Mouse (Mus musculus): ENCODE results near the gene Borcs5.

DNA sequence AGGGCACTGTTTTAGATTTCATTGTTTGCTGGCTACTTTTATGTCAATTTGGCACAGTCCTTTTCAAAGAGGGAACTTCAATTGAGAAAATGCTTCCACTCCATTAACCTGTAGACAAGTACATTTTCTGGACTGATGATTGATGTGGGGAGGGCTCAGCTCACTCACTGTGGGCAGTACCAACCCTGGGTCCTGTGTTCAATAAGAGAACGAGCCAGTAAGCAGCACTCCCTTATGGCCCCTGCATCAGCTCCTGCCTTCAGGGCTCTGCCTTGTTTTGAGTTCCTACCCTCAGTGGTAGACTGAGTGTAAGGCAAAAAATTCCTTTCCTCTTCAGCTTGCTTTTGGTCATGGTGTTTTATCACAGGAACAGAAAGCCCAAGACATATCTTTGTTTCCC, 74.6 kb downstream of the Borcs5 start:
- TF ChIP-seq CTCF (conservative IDR thresholded peaks at IDR 0.05 in 1 of 2, IDR thresholded peaks at IDR 0.05 in 1 of 2; ENCODE audit: low read depth in 2 of 2, low read length in 2 of 2) = no peak
- no peak for TF ChIP-seq EP300 (IDR thresholded peaks at IDR 0.05; ENCODE audit: low read length)
- TF ChIP-seq ZC3H11A (IDR thresholded peaks at IDR 0.05; ENCODE audit: low read depth, low read length) = no peak
- no peak for TF ChIP-seq NELFE (IDR thresholded peaks at IDR 0.05; ENCODE audit: low read depth, low read length)
- no peak for TF ChIP-seq MAX (IDR thresholded peaks at IDR 0.05; ENCODE audit: low read length)
- TF ChIP-seq MYC (IDR thresholded peaks at IDR 0.05; ENCODE audit: low read depth, low read length) = no peak
- no peak for TF ChIP-seq POLR2A (IDR thresholded peaks at IDR 0.05; ENCODE audit: low read depth, low read length)
- TF ChIP-seq CHD2 (IDR thresholded peaks at IDR 0.05; ENCODE audit: low read length) = no peak
- TF ChIP-seq CHD1 (IDR thresholded peaks at IDR 0.05; ENCODE audit: low read depth, low read length) = no peak
- TF ChIP-seq RCOR1 (conservative IDR thresholded peaks at IDR 0.05; ENCODE audit: low read depth, low read length) = no peak
- no peak for TF ChIP-seq USF1 (IDR thresholded peaks at IDR 0.05; ENCODE audit: low read depth, low read length)
- TF ChIP-seq ELF1 (IDR thresholded peaks at IDR 0.05; ENCODE audit: low read depth, low read length) = no peak
- TF ChIP-seq USF2 (conservative IDR thresholded peaks at IDR 0.05; ENCODE audit: low read depth, low read length) = no peak
- TF ChIP-seq TCF12 (IDR thresholded peaks at IDR 0.05; ENCODE audit: low read depth, low read length) = no peak
